Mouse (Mus musculus) regulatory T cell (primary cell): ENCODE measurements around the gene Apol8.
"Not testable (repeated sequence)": the region's sequence is repeated elsewhere in the genome, so short reads cannot be mapped to it uniquely, and the experiment has no call there.

Experiments used
- in situ Hi-C: fragments of 300-600 bp; cut with MboI, MseI; formaldehyde crosslinking; loops from one replicate; pipeline ENCODE4 v1.15.1; 2025; ENCODE audit warnings: high pct_unique_total_duplicates

Gene Apol8

GRCm38 (mm10) chr15:77756081-77756480, 722 bp downstream of the Apol8 start:
- in situ Hi-C loops = no loop called here

- in situ Hi-C loops = no loop called here
These were observed 1.7 kb downstream of the Apol8 start for GRCm38 (mm10) chr15:77755132-77755531.

GRCm38 (mm10) chr15:77752443-77752842, 4.4 kb downstream of the Apol8 start:
- in situ Hi-C loops = no loop called here

GRCm38 (mm10) chr15:77750461-77750860, 6.3 kb downstream of the Apol8 start:
- in situ Hi-C loops = no loop called here

GRCm38 (mm10) chr15:77749717-77750116, 7.1 kb downstream of the Apol8 start:
- in situ Hi-C loops = loop anchor here (5.0 kb wide), 1 partner anchor 57 kb away; no protein-coding TSS in a partner anchor

GRCm38 (mm10) chr15:77748414-77748813, 8.4 kb downstream of the Apol8 start:
- in situ Hi-C loops = loop anchor here (5.0 kb wide), 1 partner anchor 56 kb away; no protein-coding TSS in a partner anchor

GRCm38 (mm10) chr15:77746326-77746725, 10.5 kb downstream of the Apol8 start:
- in situ Hi-C loops = loop anchor here (5.0 kb wide), 1 partner anchor 54 kb away; no protein-coding TSS in a partner anchor

- in situ Hi-C loops = loop anchor here (5.0 kb wide), 1 partner anchor 53 kb away; no protein-coding TSS in a partner anchor
These were observed 11.7 kb downstream of the Apol8 start for GRCm38 (mm10) chr15:77745081-77745480.

GRCm38 (mm10) chr15:77744632-77745031, 12.2 kb downstream of the Apol8 start:
- in situ Hi-C loops = loop anchor here (5.0 kb wide), 1 partner anchor 52 kb away; no protein-coding TSS in a partner anchor

GRCm38 (mm10) chr15:77741556-77741955, 15.2 kb downstream of the Apol8 start:
- in situ Hi-C loops = not testable (repeated sequence)

GRCm38 (mm10) chr15:77740511-77741297, 16.1 kb downstream of the Apol8 start:
- in situ Hi-C loops = no loop called here

GRCm38 (mm10) chr15:77733903-77734302, 22.9 kb downstream of the Apol8 start:
- in situ Hi-C loops = not testable (repeated sequence)

- in situ Hi-C loops = not testable (repeated sequence)
These were observed 23.4 kb downstream of the Apol8 start for GRCm38 (mm10) chr15:77733380-77733779.

GRCm38 (mm10) chr15:77732851-77733250, 24.0 kb downstream of the Apol8 start:
- in situ Hi-C loops = not testable (repeated sequence)

- in situ Hi-C loops = no loop called here
These were observed 25.2 kb downstream of the Apol8 start for GRCm38 (mm10) chr15:77731605-77732004.

- in situ Hi-C loops = not testable (repeated sequence)
These were observed 28.1 kb downstream of the Apol8 start, which contains the start of gene Apol9b for GRCm38 (mm10) chr15:77728739-77729138. Gene Apol9b (plus strand): TSS chr15:77729039.

GRCm38 (mm10) chr15:77727745-77728144, 29.1 kb downstream of the Apol8 start:
- in situ Hi-C loops = not testable (repeated sequence)

- in situ Hi-C loops = not testable (repeated sequence)
These were observed 29.7 kb downstream of the Apol8 start for GRCm38 (mm10) chr15:77727139-77727538.

GRCm38 (mm10) chr15:77725393-77726020, 31.3 kb downstream of the Apol8 start:
- in situ Hi-C loops = not testable (repeated sequence)

- in situ Hi-C loops = not testable (repeated sequence)
These were observed 32.4 kb downstream of the Apol8 start for GRCm38 (mm10) chr15:77724208-77724911.

- in situ Hi-C loops = not testable (repeated sequence)
These were observed 35.3 kb downstream of the Apol8 start for GRCm38 (mm10) chr15:77721509-77721908.

- in situ Hi-C loops = not testable (repeated sequence)
These were observed 38.6 kb downstream of the Apol8 start for GRCm38 (mm10) chr15:77718240-77718639.
